Mouse (Mus musculus): ENCODE results near the gene Scd1. TPM values are rescaled to one million over a fixed set of nuclear protein-coding genes. Genes with fewer than 3 reads are reported as not detected.
A peak's percentile ranks its signal among the peaks of the same experiment; 100 is the strongest.
"Not testable (repeated sequence)": the region's sequence is repeated elsewhere in the genome, so short reads cannot be mapped to it uniquely, and the experiment has no call there.

Gene Scd1
- polyA plus RNA-seq, 1 experiment from 2014 or later, result 8.0 TPM

DNA sequence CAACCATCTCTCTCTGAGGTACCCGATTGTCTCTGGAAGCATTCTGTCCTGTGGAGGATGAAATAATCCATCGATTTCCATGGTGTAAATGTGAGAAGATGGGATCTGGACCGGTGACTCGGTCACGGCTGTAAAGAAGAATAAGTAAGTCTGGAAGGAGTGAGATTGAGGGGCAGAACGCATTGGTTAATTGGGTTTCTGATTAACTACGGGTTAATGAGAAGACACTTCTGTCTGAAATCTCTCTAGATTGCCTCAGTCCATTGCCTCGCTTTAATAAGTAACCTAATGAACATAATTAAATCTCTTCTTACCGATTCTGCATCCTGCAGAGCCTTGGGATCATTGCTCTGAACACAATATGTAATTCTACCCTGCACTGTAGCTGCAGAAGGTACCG, 40.6 kb downstream of the Scd1 start:
- WGBS, result 72% methylated on average over 10 of the region's 10 CpGs
- not testable (repeated sequence) for H3K36me3 ChIP-seq (ENCODE audit: control insufficient read depth, insufficient read depth, low read length); DNase-seq (ENCODE audit: low spot score); H3K4me3 ChIP-seq (ENCODE audit: low read depth, low read length); H3K4me2 ChIP-seq (ENCODE audit: low read depth, low read length); H3K27me3 ChIP-seq (replicated peaks; ENCODE audit: control insufficient read depth, insufficient read depth, low read length); ATAC-seq (ENCODE audit: low read depth); H3K4me1 ChIP-seq (ENCODE audit: control insufficient read depth, insufficient read depth, low read length); H3K27ac ChIP-seq (replicated peaks; ENCODE audit: low read depth, low read length); H3K9ac ChIP-seq (ENCODE audit: low read depth, low read length); H3K9me3 ChIP-seq (ENCODE audit: control insufficient read depth, low read length)

DNA sequence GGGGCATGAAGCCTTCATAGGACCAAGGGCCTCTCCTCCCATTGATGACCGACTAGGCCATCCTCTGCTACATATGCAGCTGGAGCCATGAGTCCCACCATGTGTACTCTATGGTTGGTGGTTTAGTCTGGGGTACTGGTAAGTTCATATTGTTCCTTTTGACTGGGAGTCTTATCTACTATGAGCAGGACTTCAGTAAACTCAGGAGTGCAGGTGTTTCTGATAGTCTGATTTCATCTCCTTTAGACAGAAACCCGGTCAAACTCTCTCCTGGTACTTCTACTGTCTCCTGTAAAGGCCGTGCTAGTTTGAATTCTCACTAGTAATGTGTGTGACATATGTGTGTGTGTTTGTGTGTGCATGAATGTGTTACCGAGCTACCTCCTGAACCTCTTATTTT, 41.9 kb downstream of the Scd1 start:
- Histone ChIP-seq H3K4me1 (ENCODE audit: control insufficient read depth, insufficient read depth, low read length) (no peaks in the 10 kb centered on the region; the same call in 1 of the 2 replicates), H3K4me3 (ENCODE audit: low read depth, low read length) (no peak overlapping the region), H3K27me3 (replicated peaks; ENCODE audit: control insufficient read depth, insufficient read depth, low read length) (no peaks in the 10 kb centered on the region), H3K36me3 (ENCODE audit: control insufficient read depth, insufficient read depth, low read length) (no peaks in the 10 kb centered on the region), H3K27ac (replicated peaks; ENCODE audit: low read depth, low read length) (no peak overlapping the region), H3K9ac (ENCODE audit: low read depth, low read length) (no peak overlapping the region), H3K4me2 (ENCODE audit: low read depth, low read length) (no peak overlapping the region), H3K9me3 (ENCODE audit: control insufficient read depth, low read length) (no peaks in the 10 kb centered on the region)
- ATAC-seq (ENCODE audit: low read depth), result no peak
- no peak for DNase-seq (ENCODE audit: low spot score)
- WGBS, result 88% methylated on average over 4 of the region's 4 CpGs

DNA sequence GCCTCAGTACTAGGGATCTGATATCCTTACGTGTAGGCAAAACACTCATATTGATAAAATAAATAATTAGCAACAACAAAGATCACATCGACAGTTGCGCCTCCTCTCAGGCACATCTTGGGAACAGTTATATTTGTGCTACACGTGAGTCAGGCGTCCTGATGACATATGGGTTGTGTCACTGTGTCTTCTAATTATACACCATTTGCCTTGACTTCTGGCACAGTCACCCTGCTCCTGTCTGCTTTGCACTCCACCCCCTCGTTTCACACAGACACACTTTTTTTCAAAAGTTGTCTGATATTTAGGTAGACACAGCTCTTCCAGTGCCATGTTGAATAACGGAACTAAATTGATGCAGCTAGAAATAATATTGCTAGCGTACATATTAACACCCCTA, 43.6 kb downstream of the Scd1 start:
- no peak for ATAC-seq (ENCODE audit: low read depth)
- WGBS, result 84% methylated on average over 8 of the region's 8 CpGs
- H3K27ac ChIP-seq (replicated peaks; ENCODE audit: low read depth, low read length), result no peak overlapping the region

DNA sequence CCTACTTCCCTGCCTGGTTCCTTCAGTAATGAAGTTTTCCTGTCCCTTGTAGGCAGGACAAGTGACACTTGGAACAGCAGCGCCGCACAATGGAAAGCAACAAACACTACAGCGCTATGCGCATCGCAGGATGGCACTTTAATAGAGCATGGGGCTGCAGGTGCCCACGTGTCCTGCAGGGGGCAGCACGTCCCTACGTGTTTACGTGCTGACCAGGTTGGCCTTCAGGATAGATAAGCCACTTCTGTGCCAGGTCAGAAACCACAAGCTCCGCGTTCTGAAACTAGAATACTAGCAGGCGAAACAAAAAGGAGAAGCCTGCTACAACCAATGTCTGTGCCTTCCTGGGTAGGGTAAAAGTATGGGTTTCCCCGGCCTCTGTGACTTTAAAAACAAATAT, 44.1 kb downstream of the Scd1 start:
- no peak overlapping the region for H3K4me2 ChIP-seq (ENCODE audit: low read depth, low read length)
- H3K4me3 ChIP-seq (ENCODE audit: low read depth, low read length), result no peak overlapping the region

More for the DNA sequence above, 43.6 kb downstream of the Scd1 start:
- H3K4me3 ChIP-seq (ENCODE audit: low read depth, low read length), result no peak overlapping the region
- H3K4me1 ChIP-seq (ENCODE audit: control insufficient read depth, insufficient read depth, low read length), result no peaks in the 10 kb centered on the region
- H3K27me3 ChIP-seq (replicated peaks; ENCODE audit: control insufficient read depth, insufficient read depth, low read length), result no peaks in the 10 kb centered on the region
- no peaks in the 10 kb centered on the region for H3K36me3 ChIP-seq (ENCODE audit: control insufficient read depth, insufficient read depth, low read length)
- DNase-seq (ENCODE audit: low spot score), result no peak
- H3K9ac ChIP-seq (ENCODE audit: low read depth, low read length), result no peak overlapping the region
- no peak overlapping the region for H3K4me2 ChIP-seq (ENCODE audit: low read depth, low read length)
- no peaks in the 10 kb centered on the region for H3K9me3 ChIP-seq (ENCODE audit: control insufficient read depth, low read length)

DNA sequence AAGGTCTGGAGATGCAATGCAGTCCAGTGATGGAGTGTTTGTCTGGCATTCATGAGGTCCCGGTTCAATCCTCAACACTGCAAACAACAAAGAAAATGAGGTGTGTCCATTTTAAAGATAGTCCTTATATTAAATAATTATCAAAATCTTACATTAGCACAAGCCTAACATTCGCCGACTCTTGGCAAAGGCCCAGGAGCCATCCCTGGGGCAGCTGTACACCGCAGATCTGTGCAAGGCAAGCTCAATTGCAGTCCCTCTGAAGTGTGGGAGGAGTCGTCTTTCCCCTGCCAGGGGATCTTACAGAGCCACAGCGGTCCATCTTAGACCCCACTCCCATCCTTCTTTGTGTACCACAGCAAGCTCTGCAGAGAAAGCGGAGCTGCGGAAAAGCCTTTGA, 49.0 kb downstream of the Scd1 start:
- DNase-seq (ENCODE audit: low spot score) (peak; percentile 20), ATAC-seq (ENCODE audit: low read depth) (no peak)
- no peaks in the 10 kb centered on the region for H3K9me3 ChIP-seq (ENCODE audit: control insufficient read depth, low read length)
- no peak overlapping the region for H3K4me3 ChIP-seq (ENCODE audit: low read depth, low read length)
- no peak overlapping the region for H3K9ac ChIP-seq (ENCODE audit: low read depth, low read length)
- WGBS, result 58% methylated on average over 8 of the region's 8 CpGs
- no peaks in the 10 kb centered on the region for H3K4me1 ChIP-seq (ENCODE audit: control insufficient read depth, insufficient read depth, low read length)
- no peak overlapping the region for H3K4me2 ChIP-seq (ENCODE audit: low read depth, low read length)
- no peaks in the 10 kb centered on the region for H3K27me3 ChIP-seq (replicated peaks; ENCODE audit: control insufficient read depth, insufficient read depth, low read length)
- H3K36me3 ChIP-seq (ENCODE audit: control insufficient read depth, insufficient read depth, low read length), result no peaks in the 10 kb centered on the region
- no peak overlapping the region for H3K27ac ChIP-seq (replicated peaks; ENCODE audit: low read depth, low read length)

More for the DNA sequence above, 44.1 kb downstream of the Scd1 start:
- Histone ChIP-seq H3K4me1 (ENCODE audit: control insufficient read depth, insufficient read depth, low read length) (no peaks in the 10 kb centered on the region), H3K27me3 (replicated peaks; ENCODE audit: control insufficient read depth, insufficient read depth, low read length) (no peaks in the 10 kb centered on the region), H3K9ac (ENCODE audit: low read depth, low read length) (no peak overlapping the region), H3K36me3 (ENCODE audit: control insufficient read depth, insufficient read depth, low read length) (no peaks in the 10 kb centered on the region), H3K27ac (replicated peaks; ENCODE audit: low read depth, low read length) (no peak overlapping the region), H3K9me3 (ENCODE audit: control insufficient read depth, low read length) (no peaks in the 10 kb centered on the region)
- WGBS, result 18% methylated on average over 13 of the region's 13 CpGs
- DNase-seq (ENCODE audit: low spot score) (peak; percentile 56), ATAC-seq (ENCODE audit: low read depth) (no peak)

DNA sequence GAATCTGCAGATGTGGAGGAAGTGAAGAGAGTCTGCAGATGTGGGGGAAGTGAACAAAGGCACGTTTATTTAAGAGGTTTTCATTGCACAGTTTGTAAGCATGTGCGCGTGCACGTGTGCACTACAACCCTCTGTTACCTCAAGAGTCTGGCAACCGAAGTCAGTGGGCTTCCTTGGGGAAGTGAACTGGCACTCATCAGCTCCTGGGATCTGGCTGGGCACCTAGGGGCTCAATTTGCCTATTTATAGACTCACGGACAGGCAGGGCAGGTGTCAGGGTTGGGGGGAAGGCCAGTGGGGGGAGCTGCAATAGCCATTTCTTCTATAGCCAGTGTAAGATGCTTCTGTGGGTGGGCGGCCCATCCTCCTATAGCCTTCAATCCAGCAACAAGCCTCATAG, 55.9 kb downstream of the Scd1 start:
- H3K36me3 ChIP-seq (ENCODE audit: control insufficient read depth, insufficient read depth, low read length), result no peaks in the 10 kb centered on the region
- DNase-seq (ENCODE audit: low spot score) (no peak), ATAC-seq (ENCODE audit: low read depth) (no peak)
- H3K4me1 ChIP-seq (ENCODE audit: control insufficient read depth, insufficient read depth, low read length), result no peaks in the 10 kb centered on the region
- H3K27ac ChIP-seq (replicated peaks; ENCODE audit: low read depth, low read length), result no peak overlapping the region
- H3K4me2 ChIP-seq (ENCODE audit: low read depth, low read length), result no peak overlapping the region
- no peaks in the 10 kb centered on the region for H3K27me3 ChIP-seq (replicated peaks; ENCODE audit: control insufficient read depth, insufficient read depth, low read length)
- no peak overlapping the region for H3K4me3 ChIP-seq (ENCODE audit: low read depth, low read length)
- 76% methylated on average over 7 of the region's 7 CpGs for WGBS
- no peak overlapping the region for H3K9ac ChIP-seq (ENCODE audit: low read depth, low read length)
- no peaks in the 10 kb centered on the region for H3K9me3 ChIP-seq (ENCODE audit: control insufficient read depth, low read length)

DNA sequence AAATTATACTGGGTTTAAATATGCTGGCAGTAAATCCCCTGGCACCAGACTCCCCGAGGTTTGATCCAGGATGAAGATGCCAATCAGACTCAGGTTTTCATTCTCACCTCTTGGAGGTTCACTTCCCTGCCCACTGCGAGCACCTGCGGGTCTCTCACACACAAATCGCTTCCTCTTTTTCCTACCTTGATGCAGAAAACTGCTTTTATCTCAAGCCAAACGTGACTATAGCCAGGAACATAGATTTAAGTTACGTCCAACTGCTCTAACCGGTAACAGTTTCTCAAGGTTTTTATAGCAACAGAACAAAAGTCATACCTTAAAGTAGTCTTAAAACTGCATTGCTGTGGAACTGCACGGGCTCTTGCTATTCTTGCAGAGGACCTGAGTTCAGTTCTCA, 58.0 kb downstream of the Scd1 start:
- no peak overlapping the region for H3K4me2 ChIP-seq (ENCODE audit: low read depth, low read length)

More for the DNA sequence above, 58.0 kb downstream of the Scd1 start:
- Histone ChIP-seq H3K4me3 (ENCODE audit: low read depth, low read length) (no peak overlapping the region), H3K4me1 (ENCODE audit: control insufficient read depth, insufficient read depth, low read length) (no peaks in the 10 kb centered on the region), H3K9ac (ENCODE audit: low read depth, low read length) (no peak overlapping the region), H3K9me3 (ENCODE audit: control insufficient read depth, low read length) (no peaks in the 10 kb centered on the region), H3K27ac (replicated peaks; ENCODE audit: low read depth, low read length) (no peak overlapping the region), H3K27me3 (replicated peaks; ENCODE audit: control insufficient read depth, insufficient read depth, low read length) (no peaks in the 10 kb centered on the region), H3K36me3 (ENCODE audit: control insufficient read depth, insufficient read depth, low read length) (no peaks in the 10 kb centered on the region)
- DNase-seq (ENCODE audit: low spot score) (no peak), ATAC-seq (ENCODE audit: low read depth) (no peak)
- WGBS, result 86% methylated on average over 8 of the region's 8 CpGs

Other genes with a start within 250 kb of the Scd1 start
- gene Pkd2l1, start 215.4 kb downstream of the Scd1 start, polyA plus RNA-seq (2014; fragmentation: Nextera tagmentation; extraction: Ambion mirVana), result 0.11 TPM in 1 of 2 replicates, not detected in the other
- gene Scd3, start 204.6 kb downstream of the Scd1 start, polyA plus RNA-seq (2014; fragmentation: Nextera tagmentation; extraction: Ambion mirVana), result 0.22 and 0.36 TPM in 2 replicates
- 212 and 224 TPM in 2 replicates for gene Scd2, start 114.2 kb downstream of the Scd1 start, polyA plus RNA-seq (2014; fragmentation: Nextera tagmentation; extraction: Ambion mirVana)
- gene Scd4, start 74.8 kb downstream of the Scd1 start, polyA plus RNA-seq (2014; fragmentation: Nextera tagmentation; extraction: Ambion mirVana), result 0.37 and 0.51 TPM in 2 replicates
- 0.14 and 0.34 TPM in 2 replicates for gene Wnt8b, start 85.6 kb upstream of the Scd1 start, polyA plus RNA-seq (2014; fragmentation: Nextera tagmentation; extraction: Ambion mirVana)
- 0.33 and 0.46 TPM in 2 replicates for gene Sec31b, start 138.0 kb upstream of the Scd1 start, polyA plus RNA-seq (2014; fragmentation: Nextera tagmentation; extraction: Ambion mirVana)
- not detected in 2 replicates for gene Gm20538, start 145.0 kb upstream of the Scd1 start, polyA plus RNA-seq (2014; fragmentation: Nextera tagmentation; extraction: Ambion mirVana)
- gene Ndufb8, start 147.6 kb upstream of the Scd1 start, polyA plus RNA-seq (2014; fragmentation: Nextera tagmentation; extraction: Ambion mirVana), result 503 and 510 TPM in 2 replicates
- 23.6 and 23.7 TPM in 2 replicates for gene Hif1an, start 155.0 kb upstream of the Scd1 start, polyA plus RNA-seq (2014; fragmentation: Nextera tagmentation; extraction: Ambion mirVana)